Mouse (Mus musculus) liver, embryonic 14.5 days (tissue): Measurements from ENCODE around the gene Ush1g. TPM values are rescaled to one million over a fixed set of nuclear protein-coding genes. Genes with fewer than 3 reads are reported as not detected.

Source experiments
- ATAC-seq: fragments of 200-750 bp; cut with Nextera tagmentation; 2 replicates; pipeline ENCODE4 v1.8.0; 2017; ENCODE audit warnings: moderate number of reproducible peaks, mild to moderate bottlenecking, moderate library complexity; ENCODE audit not compliant: insufficient read depth
- DNase-seq, 3 experiments: peaks; one replicate each; pipeline ENCODE4 v3.0.0-alpha.2; 2012 to 2013; ENCODE audit warnings: low read depth in 3 of 3, low spot score in 3 of 3
- H3K27ac ChIP-seq: fragments of 300-500 bp; sonication (generic); 2 replicates; pipeline ENCODE4 v1.5.1; 2014; ENCODE audit warnings: moderate library complexity, mild to moderate bottlenecking, control low read depth, inconsistent platforms
- H3K27me3 ChIP-seq: fragments of 300-500 bp; sonication (generic); 2 replicates; pipeline ENCODE4 v1.6.1; 2014; ENCODE audit warnings: mild to moderate bottlenecking, low read length, moderate library complexity; ENCODE audit not compliant: control insufficient read depth, insufficient read depth
- H3K36me3 ChIP-seq: fragments of 300-500 bp; sonication (generic); replicated peaks from 2 replicates; pipeline ENCODE4 v1.6.1; 2014; ENCODE audit warnings: low read depth; ENCODE audit not compliant: control insufficient read depth, insufficient read depth
- H3K4me1 ChIP-seq, 2 experiments: fragments of 200-500 bp in 1 of 2; fragments of 300-500 bp in 1 of 2; sonication (generic) in 1 of 2; replicated peaks; 2 replicates each; pipeline ENCODE4 v1.6.1; 2012 to 2014; ENCODE audit warnings: antibody characterized with exemption in 1 of 2, inconsistent platforms in 1 of 2, low read length in 1 of 2; ENCODE audit not compliant: control insufficient read depth in 2 of 2, insufficient read depth in 2 of 2
- H3K4me2 ChIP-seq: fragments of 300-500 bp; sonication (generic); 2 replicates; pipeline ENCODE4 v1.6.1; 2014; ENCODE audit warnings: low read depth, mild to moderate bottlenecking, control low read depth, moderate library complexity
- H3K4me3 ChIP-seq, 2 experiments: fragments of 200-500 bp in 1 of 2; fragments of 300-500 bp in 1 of 2; sonication (generic) in 1 of 2; 2 replicates each; pipeline ENCODE4 v1.5.1; 2012 to 2014; ENCODE audit warnings: low read depth in 2 of 2, low read length in 2 of 2, mild to moderate bottlenecking in 2 of 2, control low read depth in 1 of 2, inconsistent platforms in 1 of 2, moderate library complexity in 1 of 2; ENCODE audit not compliant: insufficient read depth in 1 of 2
- H3K9ac ChIP-seq: fragments of 300-500 bp; sonication (generic); replicated peaks from 2 replicates; pipeline ENCODE4 v1.6.1; 2014; ENCODE audit warnings: mild to moderate bottlenecking, control low read depth, moderate library complexity
- H3K9me3 ChIP-seq: fragments of 300-500 bp; sonication (generic); 2 replicates; pipeline ENCODE4 v1.6.1; 2016; ENCODE audit warnings: low read length, mixed read lengths; ENCODE audit not compliant: control insufficient read depth
- CTCF ChIP-seq: IDR thresholded peaks from 2 replicates; pipeline ENCODE4 v1.5.1; 2016; ENCODE audit warnings: antibody characterized with exemption, low read depth, control low read depth
- EP300 ChIP-seq: IDR thresholded peaks from 2 replicates; pipeline ENCODE4 v1.6.1; 2016; ENCODE audit warnings: antibody characterized with exemption, low read depth
- WGBS: fragments of 180-500 bp; shearing (Covaris S2); extraction: QIAGEN DNeasy Blood & Tissue Kit; methylation state at CpG from one replicate; pipeline ENCODE4 v1.1.7; 2014; ENCODE audit not compliant: insufficient replicate concordance; 5-methylcytosine and 5-hydroxymethylcytosine counted together
- polyA plus RNA-seq, 2 experiments: library from polyadenylated mRNA; depleted of rRNA in 1 of 2; stranded (reverse) in 1 of 2; unstranded in 1 of 2; fragments of >200 nt; fragmentation: Nextera tagmentation in 1 of 2; extraction: Ambion mirVana in 1 of 2; gene quantifications; 2 replicates each; pipeline versions ENCODE4 v1.2.1 to v1.2.3; 2012 to 2014

Ush1g gene
- polyA plus RNA-seq, 2 experiments = 0.04 to 0.06 TPM

DNA sequence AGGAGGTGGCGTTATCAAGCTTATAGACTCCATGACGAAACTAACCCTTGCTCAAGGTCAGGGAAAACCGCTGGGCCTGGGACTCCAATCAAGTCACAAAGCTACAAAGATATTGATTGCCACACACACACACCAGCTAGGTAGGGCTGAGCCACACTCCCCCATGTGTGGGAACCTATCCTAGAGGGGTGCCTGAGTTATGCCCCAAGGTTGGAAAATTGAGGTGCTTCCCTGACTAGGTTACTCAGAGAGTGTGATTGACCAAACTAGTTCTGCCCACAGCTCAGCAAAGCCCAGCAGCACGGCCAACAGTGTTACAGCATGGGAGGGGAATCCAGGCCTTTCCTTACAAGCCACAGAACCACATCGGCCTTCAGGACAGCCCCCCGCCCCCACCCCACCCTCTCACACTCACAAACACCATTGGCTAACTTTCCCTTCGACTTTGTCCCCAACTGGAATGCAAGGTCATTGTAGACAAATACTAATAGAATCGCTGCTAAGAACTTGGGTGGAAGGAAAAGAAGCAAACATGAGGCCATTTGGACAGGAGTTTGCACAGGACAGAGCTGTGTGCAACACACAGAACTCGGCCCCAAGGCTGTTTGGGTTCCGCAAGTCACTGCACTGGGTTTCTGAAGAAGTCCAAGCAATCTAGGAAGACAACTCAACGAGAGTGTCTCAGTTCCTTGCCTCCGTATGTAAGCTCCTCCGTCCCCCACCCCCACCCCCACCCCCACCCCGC, 29.0 kb downstream of the Ush1g start:
- peak; percentile 45; the same call in 1 of the 2 replicates for ATAC-seq
- peaks cover 12% of the 10 kb centered on the region for H3K27me3 ChIP-seq
- no peaks in the 10 kb centered on the region for H3K36me3 ChIP-seq
- H3K4me3 ChIP-seq = no peak overlapping the region
- WGBS = 45% methylated on average over 14 of the region's 14 CpGs
- H3K9ac ChIP-seq = no peak overlapping the region
- peaks cover 0 to 5% of the 10 kb centered on the region in 2 experiments; a peak in 2 of 4 replicates for H3K4me1 ChIP-seq
- TF ChIP-seq EP300 = no peak
- TF ChIP-seq CTCF = no peak
- H3K27ac ChIP-seq = peak overlapping the region; percentile 48
- DNase-seq = no peak
- H3K4me2 ChIP-seq = peak overlapping the region; percentile 38
- no peaks in the 10 kb centered on the region for H3K9me3 ChIP-seq

DNA sequence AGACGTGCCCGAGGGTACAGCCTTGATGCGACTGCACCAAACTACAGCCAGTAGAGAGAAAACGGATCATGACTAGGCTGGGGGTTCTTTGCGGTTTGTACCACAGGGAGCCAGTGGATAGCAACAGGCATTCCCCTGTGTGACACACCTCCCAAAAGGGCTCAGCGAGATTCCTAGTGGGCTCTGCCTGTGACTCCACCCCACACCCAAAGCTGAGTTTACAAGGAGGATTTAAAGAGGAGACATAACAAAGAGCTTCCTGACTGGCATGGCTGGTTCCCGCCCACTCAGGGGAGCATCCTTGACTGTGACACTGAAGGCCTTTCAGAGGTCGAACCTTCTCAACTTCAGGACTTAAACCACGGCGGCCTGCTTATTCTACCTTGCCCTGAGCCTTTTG, 30.3 kb downstream of the Ush1g start:
- no peaks in the 10 kb centered on the region for H3K9me3 ChIP-seq
- H3K9ac ChIP-seq = no peak overlapping the region
- no peaks in the 10 kb centered on the region for H3K36me3 ChIP-seq
- no peak overlapping the region for H3K4me3 ChIP-seq
- ATAC-seq = no peak
- WGBS = 64% methylated on average over 10 of the region's 10 CpGs
- H3K27me3 ChIP-seq = peaks cover under 1% of the 10 kb centered on the region; the same call in 1 of the 2 replicates
- peaks cover 0 to 5% of the 10 kb centered on the region in 2 experiments; a peak in 2 of 4 replicates for H3K4me1 ChIP-seq
- no peak overlapping the region for H3K4me2 ChIP-seq
- DNase-seq = no peak
- no peak overlapping the region for H3K27ac ChIP-seq
- no peak for TF ChIP-seq CTCF
- no peak for TF ChIP-seq EP300

DNA sequence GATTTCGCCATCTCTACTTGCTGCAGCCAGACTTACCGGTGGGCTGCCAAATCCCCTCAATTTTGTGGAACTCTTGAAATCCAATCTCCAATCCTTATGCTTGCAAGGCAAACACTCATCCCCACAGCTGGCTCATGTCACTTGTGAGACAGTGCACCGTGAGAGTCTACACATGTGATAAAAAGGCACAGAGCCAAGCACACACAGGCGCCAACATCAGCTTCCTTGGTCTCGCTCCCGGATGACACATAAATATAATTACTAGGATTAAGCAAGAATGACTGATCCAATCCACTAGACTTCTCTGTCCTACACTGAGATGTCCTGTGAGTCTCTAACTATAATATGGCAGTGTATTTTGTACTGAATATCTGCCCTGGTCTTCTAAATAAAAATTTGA, 30.9 kb downstream of the Ush1g start:
- Histone ChIP-seq H3K4me1 (peaks cover 0 to 5% of the 10 kb centered on the region in 2 experiments; a peak in 2 of 4 replicates), H3K27me3 (no peaks in the 10 kb centered on the region), H3K36me3 (no peaks in the 10 kb centered on the region), H3K9ac (no peak overlapping the region), H3K4me2 (no peak overlapping the region), H3K4me3 (no peak overlapping the region), H3K9me3 (no peaks in the 10 kb centered on the region), H3K27ac (no peak overlapping the region)
- ATAC-seq (no peak), DNase-seq (no peak)
- TF ChIP-seq EP300 = no peak
- no peak for TF ChIP-seq CTCF
- WGBS = 74% methylated on average over 6 of the region's 6 CpGs

DNA sequence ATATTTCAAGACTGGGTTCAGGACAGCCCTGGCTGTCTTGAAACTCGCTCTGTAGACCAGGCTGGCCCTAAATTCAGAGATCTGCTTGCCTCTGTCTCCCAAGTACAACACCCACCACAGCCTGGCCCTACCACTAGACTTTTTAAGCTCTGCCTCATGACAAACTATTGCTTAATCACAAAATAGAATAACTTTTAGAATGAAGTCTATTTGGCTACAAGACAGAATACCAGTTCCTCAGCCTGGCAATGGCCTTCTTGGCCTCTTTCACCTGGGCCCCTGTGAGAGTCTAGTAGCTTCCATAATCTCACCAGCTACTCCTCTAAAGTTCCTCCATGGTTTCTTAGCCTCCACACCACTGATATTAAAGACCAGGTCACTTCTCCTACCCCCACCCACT, 31.5 kb downstream of the Ush1g start:
- DNase-seq (no peak), ATAC-seq (no peak)
- WGBS = 50% methylated on average over 1 of the region's 1 CpGs
- H3K9ac ChIP-seq = no peak overlapping the region
- no peaks in the 10 kb centered on the region for H3K27me3 ChIP-seq
- no peak overlapping the region for H3K4me3 ChIP-seq
- TF ChIP-seq EP300 = no peak
- no peak for TF ChIP-seq CTCF
- H3K9me3 ChIP-seq = no peaks in the 10 kb centered on the region
- H3K4me1 ChIP-seq = peaks cover 0 to 7% of the 10 kb centered on the region in 2 experiments; a peak in 2 of 4 replicates
- no peak overlapping the region for H3K27ac ChIP-seq
- H3K36me3 ChIP-seq = no peaks in the 10 kb centered on the region
- no peak overlapping the region for H3K4me2 ChIP-seq

DNA sequence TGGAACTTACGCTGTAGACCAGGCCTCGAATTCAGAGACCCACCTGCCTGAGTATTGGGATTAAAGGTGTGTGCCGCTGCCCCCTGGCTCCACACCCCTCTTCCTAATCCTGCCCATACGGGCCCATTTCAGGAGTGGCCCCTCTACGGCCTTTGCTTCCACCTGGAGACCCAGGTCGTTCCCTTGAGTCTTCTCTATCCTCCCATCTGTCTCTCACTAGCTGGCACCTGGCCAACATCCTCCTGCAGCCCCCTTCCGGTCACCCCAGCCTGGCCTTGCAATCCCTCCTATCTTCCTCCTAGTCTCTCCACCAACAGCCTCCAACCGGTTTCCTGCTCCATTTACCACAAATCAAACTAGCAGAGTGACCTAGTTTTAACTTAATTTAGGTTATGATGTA, 32.0 kb downstream of the Ush1g start:
- Histone ChIP-seq H3K4me1 (peaks cover 0 to 7% of the 10 kb centered on the region in 2 experiments; a peak in 2 of 4 replicates), H3K4me3 (no peak overlapping the region), H3K36me3 (no peaks in the 10 kb centered on the region), H3K4me2 (no peak overlapping the region), H3K27me3 (no peaks in the 10 kb centered on the region), H3K27ac (no peak overlapping the region), H3K9me3 (no peaks in the 10 kb centered on the region), H3K9ac (no peak overlapping the region)
- 59% methylated on average over 8 of the region's 8 CpGs for WGBS
- TF ChIP-seq EP300 (no peak), CTCF (no peak)
- no peak for ATAC-seq
- DNase-seq = no peak
